Mouse (Mus musculus): Measurements from ENCODE around the gene Apbb2.
"Not testable (repeated sequence)": the region's sequence is repeated elsewhere in the genome, so short reads cannot be mapped to it uniquely, and the experiment has no call there.

Gene Apbb2

DNA sequence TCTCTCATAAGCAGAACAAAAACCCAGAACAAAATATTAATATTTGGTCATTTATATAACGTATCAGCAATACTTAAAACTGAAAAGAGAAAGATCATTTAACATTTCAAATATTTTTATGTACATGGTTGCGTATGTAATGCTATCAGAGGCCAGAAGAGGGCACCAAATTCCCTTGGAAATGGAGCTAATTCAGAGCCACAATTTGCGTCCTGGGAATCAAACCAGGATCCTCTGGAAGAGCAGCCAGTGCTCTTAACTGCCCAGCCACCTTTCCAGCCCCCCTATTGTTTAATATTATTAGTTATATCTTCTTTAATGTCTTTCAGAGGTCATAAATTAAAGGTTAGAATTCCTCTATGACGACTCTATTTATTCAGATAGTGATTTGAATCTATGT lies 355.2 kb downstream of the Apbb2 start:
- peak; percentile 24 to 33 for DNase-seq

- DNase-seq: no peak
Observed at GRCm38 (mm10) chr5:66262475-66262874, 356.1 kb downstream of the Apbb2 start.

DNA sequence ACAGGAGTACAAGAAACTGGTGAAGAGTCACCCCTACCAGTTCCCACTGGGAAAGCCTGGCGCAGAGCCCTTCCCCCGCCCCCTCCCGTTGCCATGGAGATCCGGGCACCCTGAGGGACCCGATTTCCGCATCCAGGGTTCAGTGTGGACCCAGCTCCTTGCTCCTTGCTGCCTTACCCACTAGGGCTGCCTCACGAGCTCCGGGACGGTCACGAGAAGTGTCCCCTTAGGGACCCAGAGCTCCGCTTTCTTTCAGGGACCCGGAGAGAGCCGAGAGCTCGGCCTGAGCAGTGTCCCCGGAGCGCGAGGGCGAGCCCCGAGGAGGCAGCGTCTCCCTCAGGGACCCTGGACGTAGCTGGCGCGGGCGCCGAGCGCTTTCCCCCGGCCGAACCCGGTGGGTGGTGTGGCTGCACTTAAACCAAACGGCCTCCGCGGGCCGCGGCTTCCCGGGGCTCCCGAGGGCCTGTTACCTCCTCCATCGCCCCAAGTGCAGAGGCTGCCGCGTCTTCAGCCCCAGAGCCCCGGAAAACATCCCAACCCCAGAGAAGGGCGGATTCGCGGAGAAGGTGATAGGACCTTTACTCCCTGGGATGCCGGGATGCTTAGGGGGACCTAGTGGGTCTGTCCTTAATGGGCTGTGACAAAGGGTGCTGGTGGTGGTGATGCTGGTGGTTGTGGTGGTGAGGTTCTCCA lies 358.7 kb downstream of the Apbb2 start, which contains the start of gene Nsun7:
TSS of gene Nsun7 (plus strand) at position 142 of the 693 bp plus-strand sequence.
- DNase-seq: peak; percentile 44 to 56

- DNase-seq: not testable (repeated sequence)
Observed at GRCm38 (mm10) chr5:66259431-66259755, 359.2 kb downstream of the Apbb2 start.

DNA sequence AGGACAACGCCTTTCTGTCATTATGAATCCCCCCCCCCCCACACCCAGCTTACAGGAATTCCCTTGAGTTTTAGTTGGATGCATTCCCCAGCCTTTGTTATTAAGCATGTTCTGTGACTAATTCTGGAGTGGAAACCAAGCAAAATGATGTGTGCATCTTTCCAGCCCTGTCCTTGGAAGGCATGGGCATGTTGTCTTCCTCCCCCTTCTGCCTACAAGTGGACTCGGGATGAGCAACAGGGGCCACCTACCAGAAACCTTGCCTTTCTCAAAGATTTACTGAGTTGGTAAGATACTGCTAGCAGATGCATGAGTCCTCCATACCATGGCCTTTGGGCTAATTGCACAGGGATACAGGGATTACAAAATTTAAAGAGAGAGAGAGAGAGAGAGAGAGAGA lies 359.6 kb downstream of the Apbb2 start:
- DNase-seq: no peak

DNA sequence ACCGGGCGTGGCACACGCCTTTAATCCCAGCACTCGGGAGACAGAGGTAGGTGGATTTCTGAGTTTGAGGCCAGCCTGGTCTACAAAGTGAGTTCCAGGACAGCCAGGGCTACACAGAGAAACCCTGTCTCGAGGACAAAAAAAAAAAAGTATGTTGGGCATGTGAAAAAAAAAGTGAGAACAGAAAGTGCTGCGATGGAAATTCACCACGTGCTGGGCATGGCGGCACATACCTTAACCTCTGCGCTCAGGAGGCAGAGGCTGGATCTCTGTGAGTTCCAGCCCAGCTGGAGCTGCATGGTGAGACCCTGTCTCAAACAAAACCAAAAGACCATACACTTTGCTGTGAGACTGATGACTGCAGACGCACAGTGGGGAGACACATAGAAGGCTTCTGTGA lies 363.5 kb downstream of the Apbb2 start:
- DNase-seq: no peak

- DNase-seq: no peak
Observed at GRCm38 (mm10) chr5:66253219-66253618, 365.4 kb downstream of the Apbb2 start.

Data from cerebellum, adult 18-20 months (tissue).